Mouse (Mus musculus) cortical plate, adult 2 months (tissue): Measurements from ENCODE around the gene D630045J12Rik.

Experiments
- CTCF ChIP-seq: fragments of 200-500 bp; IDR thresholded peaks from 2 replicates; pipeline ENCODE4 v1.5.1; 2011; ENCODE audit warnings: mild to moderate bottlenecking, control low read depth, low read length; ENCODE audit not compliant: insufficient read depth; ENCODE audit errors: extremely low read depth
- POLR2A ChIP-seq: fragments of 200-500 bp; IDR thresholded peaks from 2 replicates; pipeline ENCODE4 v1.6.1; 2011; ENCODE audit warnings: mild to moderate bottlenecking, low read length, control low read depth; ENCODE audit not compliant: insufficient read depth; ENCODE audit errors: extremely low read depth

DNA sequence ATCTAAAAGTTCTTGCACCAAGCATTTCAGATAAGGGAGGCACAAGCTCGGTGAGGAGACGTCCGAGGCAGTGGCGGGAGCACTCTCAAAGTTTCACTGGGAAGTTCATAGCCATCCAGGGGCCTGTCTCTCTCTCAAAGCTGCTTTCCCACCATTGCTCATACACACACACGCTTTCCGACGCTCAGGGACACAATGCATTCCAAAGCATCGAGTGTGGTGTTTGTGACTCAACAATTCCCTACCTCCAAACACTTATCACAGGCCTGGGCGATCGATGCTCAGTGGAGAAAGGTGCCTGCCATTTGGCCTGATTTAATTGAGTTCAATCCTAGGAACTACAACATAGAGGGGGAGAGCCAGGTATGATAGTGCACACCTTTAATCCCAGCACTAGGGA lies 159.1 kb downstream of the D630045J12Rik start:
- TF ChIP-seq CTCF, result no peak
- no peak for TF ChIP-seq POLR2A
